Mouse (Mus musculus) embryonic facial prominence, embryonic 10.5 days (tissue): ENCODE measurements around the gene Gm572. TPM values are rescaled to one million over a fixed set of nuclear protein-coding genes. Genes with fewer than 3 reads are reported as not detected.
A peak's percentile ranks its signal among the peaks of the same experiment; 100 is the strongest.

ENCODE experiments used
- DNase-seq: peaks from one replicate; pipeline ENCODE4 v3.0.0-alpha.2; 2017; ENCODE audit warnings: low spot score
- H3K27ac ChIP-seq: fragments of 300-500 bp; sonication (generic); replicated peaks from 2 replicates; pipeline ENCODE4 v1.5.1; 2016; ENCODE audit warnings: mild to moderate bottlenecking
- H3K27me3 ChIP-seq: fragments of 300-500 bp; sonication (generic); replicated peaks from 2 replicates; pipeline ENCODE4 v1.6.1; 2016; ENCODE audit warnings: low read depth, mild to moderate bottlenecking; ENCODE audit not compliant: poor library complexity, severe bottlenecking
- H3K36me3 ChIP-seq: fragments of 300-500 bp; sonication (generic); replicated peaks from 2 replicates; pipeline ENCODE4 v1.6.1; 2016; ENCODE audit warnings: mild to moderate bottlenecking, moderate library complexity
- H3K4me1 ChIP-seq: fragments of 300-500 bp; sonication (generic); 2 replicates; pipeline ENCODE4 v1.6.1; 2016
- H3K4me3 ChIP-seq: fragments of 300-500 bp; sonication (generic); 2 replicates; pipeline ENCODE4 v1.5.1; 2016; ENCODE audit warnings: mild to moderate bottlenecking, moderate library complexity
- H3K9me3 ChIP-seq: fragments of 300-500 bp; sonication (generic); 2 replicates; pipeline ENCODE4 v1.6.1; 2016; ENCODE audit warnings: mild to moderate bottlenecking
- WGBS: fragments of 180-500 bp; shearing (Covaris S2); methylation state at CpG from one replicate; pipeline ENCODE4 v1.1.7; 2016; 5-methylcytosine and 5-hydroxymethylcytosine counted together
- polyA plus RNA-seq: library from polyadenylated mRNA; unstranded; fragments of >200 nt; fragmentation: Nextera tagmentation; extraction: Ambion mirVana; gene quantifications from 2 replicates; pipeline ENCODE4 v1.2.1, GENCODE M21; 2016

Gm572 gene
- polyA plus RNA-seq, 1 experiment from 2014 or later, result not detected

GRCm38 (mm10) chr4:148607758-148608157 is 35.4 kb upstream of the Gm572 start:
- Histone ChIP-seq H3K4me3 (no peak overlapping the region), H3K9me3 (no peaks in the 10 kb centered on the region), H3K27ac (no peak overlapping the region), H3K36me3 (peaks cover 45% of the 10 kb centered on the region), H3K4me1 (peaks cover 8% of the 10 kb centered on the region), H3K27me3 (no peaks in the 10 kb centered on the region)
- 30% methylated on average over 5 of the region's 5 CpGs for WGBS
- DNase-seq, result peak; percentile 65

GRCm38 (mm10) chr4:148609805-148610204 is 33.3 kb upstream of the Gm572 start:
- Histone ChIP-seq H3K27me3 (no peaks in the 10 kb centered on the region), H3K27ac (no peak overlapping the region), H3K4me1 (no peaks in the 10 kb centered on the region), H3K4me3 (no peak overlapping the region), H3K9me3 (no peaks in the 10 kb centered on the region), H3K36me3 (peaks cover 65% of the 10 kb centered on the region)
- 89% methylated on average over 5 of the region's 5 CpGs for WGBS
- no peak for DNase-seq

GRCm38 (mm10) chr4:148610631-148611364 is 32.3 kb upstream of the Gm572 start:
- H3K27me3 ChIP-seq, result no peaks in the 10 kb centered on the region
- H3K9me3 ChIP-seq, result no peaks in the 10 kb centered on the region
- H3K27ac ChIP-seq, result no peak overlapping the region
- H3K36me3 ChIP-seq, result peaks cover 75% of the 10 kb centered on the region
- 77% methylated on average over 5 of the region's 5 CpGs for WGBS
- no peak overlapping the region for H3K4me3 ChIP-seq
- no peaks in the 10 kb centered on the region for H3K4me1 ChIP-seq
- no peak for DNase-seq

- DNase-seq, result no peak
- 81% methylated on average over 4 of the region's 4 CpGs for WGBS
- H3K4me3 ChIP-seq, result no peak overlapping the region
- no peaks in the 10 kb centered on the region for H3K27me3 ChIP-seq
- H3K36me3 ChIP-seq, result peaks cover 87% of the 10 kb centered on the region
- no peaks in the 10 kb centered on the region for H3K4me1 ChIP-seq
- H3K9me3 ChIP-seq, result no peaks in the 10 kb centered on the region
- no peak overlapping the region for H3K27ac ChIP-seq
Measured at GRCm38 (mm10) chr4:148612557-148612956, 30.6 kb upstream of the Gm572 start.

GRCm38 (mm10) chr4:148613738-148614137 is 29.4 kb upstream of the Gm572 start:
- H3K4me3 ChIP-seq, result no peak overlapping the region
- peaks cover 94% of the 10 kb centered on the region for H3K36me3 ChIP-seq
- DNase-seq, result no peak
- no peaks in the 10 kb centered on the region for H3K4me1 ChIP-seq
- H3K27ac ChIP-seq, result no peak overlapping the region
- 87% methylated on average over 9 of the region's 9 CpGs for whole genome bisulfite sequencing
- H3K9me3 ChIP-seq, result no peaks in the 10 kb centered on the region
- no peaks in the 10 kb centered on the region for H3K27me3 ChIP-seq

GRCm38 (mm10) chr4:148619805-148620204 is 23.3 kb upstream of the Gm572 start:
- Histone ChIP-seq H3K9me3 (no peaks in the 10 kb centered on the region), H3K27ac (no peak overlapping the region), H3K4me1 (peaks cover 16% of the 10 kb centered on the region), H3K36me3 (peaks cover 100% of the 10 kb centered on the region), H3K27me3 (no peaks in the 10 kb centered on the region), H3K4me3 (no peak overlapping the region)
- DNase-seq, result no peak
- WGBS, result 90% methylated on average over 1 of the region's 1 CpGs

- H3K4me1 ChIP-seq, result peaks cover 21% of the 10 kb centered on the region
- H3K4me3 ChIP-seq, result no peak overlapping the region
- H3K27me3 ChIP-seq, result no peaks in the 10 kb centered on the region
- H3K36me3 ChIP-seq, result peaks cover 96% of the 10 kb centered on the region
- no peaks in the 10 kb centered on the region for H3K9me3 ChIP-seq
- H3K27ac ChIP-seq, result no peak overlapping the region
- no peak for DNase-seq
- 97% methylated on average over 1 of the region's 1 CpGs for WGBS
Measured at GRCm38 (mm10) chr4:148620718-148621117, 22.4 kb upstream of the Gm572 start.

- H3K27ac ChIP-seq, result no peak overlapping the region
- peaks cover 28% of the 10 kb centered on the region for H3K4me1 ChIP-seq
- peaks cover 78% of the 10 kb centered on the region for H3K36me3 ChIP-seq
- H3K4me3 ChIP-seq, result no peak overlapping the region
- WGBS, result 93% methylated on average over 4 of the region's 4 CpGs
- no peak for DNase-seq
- no peaks in the 10 kb centered on the region for H3K27me3 ChIP-seq
- H3K9me3 ChIP-seq, result no peaks in the 10 kb centered on the region
Measured at GRCm38 (mm10) chr4:148622485-148622884, 20.6 kb upstream of the Gm572 start.

- DNase-seq, result no peak
- H3K27me3 ChIP-seq, result no peaks in the 10 kb centered on the region
- peaks cover 67% of the 10 kb centered on the region for H3K36me3 ChIP-seq
- peak overlapping the region; percentile 28; the same call in 1 of the 2 replicates for H3K4me3 ChIP-seq
- H3K4me1 ChIP-seq, result peaks cover 28% of the 10 kb centered on the region
- WGBS, result 91% methylated on average over 4 of the region's 4 CpGs
- H3K27ac ChIP-seq, result no peak overlapping the region
- H3K9me3 ChIP-seq, result no peaks in the 10 kb centered on the region
Measured at GRCm38 (mm10) chr4:148623609-148624008, 19.5 kb upstream of the Gm572 start.

- H3K27ac ChIP-seq, result no peak overlapping the region
- H3K4me1 ChIP-seq, result peaks cover 28% of the 10 kb centered on the region
- DNase-seq, result no peak
- peaks cover 53% of the 10 kb centered on the region for H3K36me3 ChIP-seq
- no peaks in the 10 kb centered on the region for H3K9me3 ChIP-seq
- peak overlapping the region; percentile 74 for H3K4me3 ChIP-seq
- no peaks in the 10 kb centered on the region for H3K27me3 ChIP-seq
- 88% methylated on average over 10 of the region's 10 CpGs for WGBS
Measured at GRCm38 (mm10) chr4:148625010-148625409, 18.1 kb upstream of the Gm572 start.

- H3K27me3 ChIP-seq, result no peaks in the 10 kb centered on the region
- H3K36me3 ChIP-seq, result peaks cover 43% of the 10 kb centered on the region
- peak overlapping the region; percentile 74 for H3K4me3 ChIP-seq
- peak overlapping the region; percentile 98 for H3K27ac ChIP-seq
- 1% methylated on average over 57 of the region's 57 CpGs for WGBS
- peak; percentile 48 for DNase-seq
- peaks cover 28% of the 10 kb centered on the region for H3K4me1 ChIP-seq
- H3K9me3 ChIP-seq, result no peaks in the 10 kb centered on the region
Measured at GRCm38 (mm10) chr4:148625756-148626622, 17.1 kb upstream of the Gm572 start.

GRCm38 (mm10) chr4:148626623-148627185 is 16.4 kb upstream of the Gm572 start, which contains the start of gene Tardbp:
TSS of gene Tardbp (minus strand) at chr4:148627019.
- Histone ChIP-seq H3K4me3 (peak within 1 kb of the TSS; percentile 74), H3K4me1 (peaks cover 28% of the 10 kb centered on the region), H3K27me3 (no peaks in the 10 kb centered on the region), H3K9me3 (no peaks in the 10 kb centered on the region), H3K36me3 (peaks cover 36% of the 10 kb centered on the region), H3K27ac (peak within 1 kb of the TSS; percentile 98)
- DNase-seq, result peak; percentile 97
- WGBS, result under 1% methylated on average over 51 of the region's 51 CpGs
